Mouse (Mus musculus): ENCODE results near the gene Fam19a1.

DNA sequence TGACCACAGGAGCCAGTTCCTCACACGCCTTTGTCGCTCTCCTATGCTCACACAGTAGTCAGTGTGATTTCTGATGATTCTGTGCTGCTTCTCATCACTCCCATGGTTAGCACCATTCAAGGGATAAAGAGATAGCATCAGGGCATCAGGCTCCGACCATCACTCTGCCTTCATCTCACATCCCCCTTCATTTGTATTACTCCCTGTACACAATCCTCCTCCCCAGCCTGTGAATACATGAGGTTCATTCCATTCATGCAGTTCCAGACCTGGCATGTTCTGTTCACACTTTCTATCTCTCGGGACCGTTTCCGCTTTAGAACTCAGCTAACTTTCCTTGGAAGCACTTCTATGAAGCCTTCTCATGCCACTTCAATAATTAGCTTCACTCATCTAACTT is 259.9 kb downstream of the Fam19a1 start:
- TF ChIP-seq CTCF (IDR thresholded peaks at IDR 0.05; ENCODE audit: control insufficient read depth, insufficient read depth, insufficient replicate concordance, low read depth, low read length) = no peak
- TF ChIP-seq POLR2A (IDR thresholded peaks at IDR 0.05; ENCODE audit: control insufficient read depth, low read depth, low read length) = no peak

All from testis, adult 2 months (tissue).